Mouse (Mus musculus) neural tube, postnatal 0 days (tissue): ENCODE results near the gene 4930505A04Rik. TPM values are rescaled to one million over a fixed set of nuclear protein-coding genes. Genes with fewer than 3 reads are reported as not detected.

Experiments
- polyA plus RNA-seq: library from polyadenylated mRNA; unstranded; fragments of >200 nt; fragmentation: Nextera tagmentation; extraction: Ambion mirVana; gene quantifications from 2 replicates; pipeline ENCODE4 v1.2.1, GENCODE M21; 2015

4930505A04Rik gene
- 0.40 and 0.52 TPM in 2 replicates for polyA plus RNA-seq

GRCm38 (mm10) chr11:30471751-30472593, at the start of gene 4930505A04Rik:
Gene 4930505A04Rik (minus strand): TSS chr11:30471827.

Other genes starting within 250 kb of the 4930505A04Rik start
- 176 and 199 TPM in 2 replicates for gene Sptbn1, start 203.7 kb downstream of the 4930505A04Rik start, polyA plus RNA-seq
- 87.6 and 105 TPM in 2 replicates for gene Acyp2, start 177.8 kb upstream of the 4930505A04Rik start, polyA plus RNA-seq